Mouse (Mus musculus) megakaryocyte, embryonic 14.5 days (primary cell): ENCODE results near the gene Hadh.

ENCODE experiments used
- FLI1 ChIP-seq: IDR thresholded peaks from 2 replicates; pipeline ENCODE4 v1.6.1; 2012; ENCODE audit warnings: low read length, inconsistent platforms, mixed read lengths
- GATA1 ChIP-seq: IDR thresholded peaks from 3 replicates; pipeline ENCODE4 v1.6.1; 2012; ENCODE audit warnings: mixed read lengths, low read length, inconsistent platforms, borderline replicate concordance

DNA sequence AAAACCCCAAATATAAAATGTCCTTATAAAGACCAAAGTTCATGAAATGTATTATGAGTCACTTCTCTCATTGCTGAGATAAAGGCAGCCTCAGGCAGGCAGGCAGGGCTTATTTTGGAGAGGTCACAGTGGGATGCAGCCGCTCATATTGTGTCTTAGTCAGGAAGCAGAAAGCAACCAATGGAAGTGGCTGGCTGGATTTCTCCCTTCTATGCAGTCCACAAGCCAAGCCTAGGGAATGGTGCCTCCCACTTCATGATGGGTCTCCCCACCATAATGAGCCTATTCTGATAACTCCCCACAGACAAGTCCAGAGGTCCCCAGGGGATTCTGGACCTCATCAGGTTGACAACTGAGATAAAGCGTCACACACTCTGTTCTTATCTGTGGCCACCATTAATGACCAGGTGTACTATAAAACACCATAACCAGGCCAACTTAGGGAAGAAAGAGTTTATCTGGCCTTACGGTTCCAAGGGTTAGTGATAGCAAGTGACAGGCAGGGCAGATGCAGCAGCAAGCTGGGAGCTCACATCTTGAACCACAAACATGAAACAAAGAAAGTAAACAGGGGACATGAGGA, 16.4 kb downstream of the Hadh start:
- TF ChIP-seq GATA1: no peak
- TF ChIP-seq FLI1: no peak
